Mouse (Mus musculus): ENCODE measurements at regions not wholly inside any gene's neighbourhood (a gene's known extent, or its start where the extent isn't known, plus 50 kb on each side); places are given as distances from the start of the nearest gene placed in this dataset.

- in situ Hi-C loops (cut with MboI, MseI): loop anchor here in 1 of 2 experiments (5.0 kb wide), 1 partner anchor 149 kb away; no protein-coding TSS in a partner anchor
Measured at GRCm38 (mm10) chr4:37566226-37566625, 614.7 kb upstream of the Lingo2 start.

- in situ Hi-C loops (cut with MboI, MseI): no loop called here
Measured at GRCm38 (mm10) chr4:37560209-37560608, 608.7 kb upstream of the Lingo2 start.

GRCm38 (mm10) chr4:37546001-37546400 lies 594.5 kb upstream of the Lingo2 start:
- in situ Hi-C loops (cut with MboI, MseI): no loop called here

- in situ Hi-C loops (cut with MboI, MseI): no loop called here
Measured at GRCm38 (mm10) chr4:37507732-37508131, 556.2 kb upstream of the Lingo2 start.

Measured in T-helper 17 cell (primary cell).